Mouse (Mus musculus) brain, adult 2 months (tissue): ENCODE results near the gene Eef2k.
A peak's percentile ranks its signal among the peaks of the same experiment; 100 is the strongest.

Source experiments
- DNase-seq: peaks from one replicate; pipeline ENCODE4 v3.0.0; 2011; ENCODE audit warnings: low read depth, low spot score

The Eef2k gene

DNA sequence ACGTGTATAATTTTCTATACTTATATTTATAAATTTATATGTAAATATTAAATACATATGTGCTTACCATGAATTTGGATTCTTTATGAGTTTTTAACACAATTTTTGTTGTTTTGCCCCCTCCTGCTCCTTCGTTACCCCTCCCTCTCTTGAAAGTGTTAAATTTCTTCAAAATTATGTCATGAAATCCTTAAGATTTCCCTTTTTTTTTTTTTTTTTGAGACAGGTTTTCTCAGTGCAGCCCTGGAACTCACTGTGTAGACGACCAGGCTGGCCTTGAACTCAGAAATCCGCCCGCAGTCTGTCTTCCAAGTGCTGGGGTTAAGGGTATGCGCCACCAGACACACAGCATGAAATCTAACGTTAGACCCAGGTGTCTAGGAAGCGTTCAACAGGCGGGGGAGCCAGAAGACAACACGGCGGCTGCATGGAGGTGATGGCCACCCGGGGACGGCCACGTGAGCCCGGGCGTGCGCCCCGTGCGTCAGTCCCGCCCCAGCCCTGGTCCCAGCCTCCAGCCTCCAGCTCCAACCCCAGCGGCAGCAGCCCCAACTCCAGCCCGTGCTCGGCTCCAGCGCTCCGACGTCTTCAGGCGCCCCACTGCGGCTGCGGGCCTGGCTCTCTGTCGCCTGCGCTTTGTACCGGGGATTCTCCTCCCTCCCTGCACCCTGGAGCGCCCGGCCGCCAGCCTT lies at the start of gene Eef2k:
Gene Eef2k, plus strand, starts transcription at position 487 of the 692 bp plus-strand sequence.
- DNase-seq = peak; percentile 95

DNA sequence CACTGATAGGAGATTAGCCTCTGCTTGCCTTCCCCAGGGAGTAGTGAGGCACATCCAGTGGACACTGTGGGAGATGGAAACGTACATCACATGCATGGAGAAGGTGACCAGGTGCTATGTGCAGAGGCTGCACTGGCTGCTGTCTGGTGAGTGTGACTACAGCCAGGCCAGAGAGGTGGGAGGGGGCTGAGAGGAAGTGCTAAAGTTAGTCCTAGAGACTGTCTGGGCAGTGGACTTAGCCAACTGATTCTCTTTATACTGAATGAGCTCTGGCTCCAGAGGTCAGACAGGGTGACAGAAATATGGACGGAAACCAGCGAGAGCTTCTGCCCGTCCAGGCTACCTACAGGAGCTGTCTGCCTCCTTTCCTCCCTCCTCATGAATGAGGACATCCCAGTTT lies 47.1 kb upstream of the Eef2k start:
- DNase-seq = no peak

DNA sequence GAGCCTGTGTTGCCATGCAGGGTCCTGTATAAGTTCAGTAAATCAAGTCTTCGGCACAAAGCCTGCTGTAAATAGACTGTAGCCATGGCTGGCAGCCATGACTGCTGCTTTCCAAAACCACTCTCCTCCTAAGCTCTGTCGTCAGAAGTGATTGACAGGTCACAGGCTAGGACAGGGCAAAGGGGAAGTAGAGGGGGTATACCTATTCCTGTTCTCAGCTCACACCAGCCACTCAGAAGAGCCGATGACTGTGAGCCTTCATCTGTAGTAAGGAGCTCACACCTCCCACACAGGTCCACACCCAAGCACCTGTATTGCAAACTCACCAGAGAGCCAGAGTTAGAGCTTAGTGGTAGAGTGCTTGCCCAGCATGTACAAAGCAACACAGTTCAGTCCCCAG lies 46.3 kb upstream of the Eef2k start:
- DNase-seq = no peak

DNA sequence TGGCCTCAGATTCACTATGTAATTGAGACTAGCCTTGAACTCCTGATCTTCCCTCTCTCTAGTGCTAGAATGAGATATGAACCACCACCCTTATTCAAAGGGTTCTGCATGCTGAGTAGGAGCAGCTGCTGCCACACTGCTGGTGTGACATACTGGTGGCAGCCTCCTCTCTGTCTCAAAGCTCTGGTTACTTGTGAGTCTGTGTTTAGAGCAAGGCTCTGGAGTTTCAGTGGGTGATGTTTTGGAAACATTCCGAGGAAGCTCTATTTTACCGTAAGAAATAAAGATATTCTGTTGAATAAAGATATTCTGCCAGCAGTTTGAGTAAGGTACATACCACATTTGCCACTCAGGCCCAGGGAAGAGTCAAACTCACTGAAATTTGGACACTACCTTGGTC lies 39.4 kb upstream of the Eef2k start:
- DNase-seq = peak; percentile 70

DNA sequence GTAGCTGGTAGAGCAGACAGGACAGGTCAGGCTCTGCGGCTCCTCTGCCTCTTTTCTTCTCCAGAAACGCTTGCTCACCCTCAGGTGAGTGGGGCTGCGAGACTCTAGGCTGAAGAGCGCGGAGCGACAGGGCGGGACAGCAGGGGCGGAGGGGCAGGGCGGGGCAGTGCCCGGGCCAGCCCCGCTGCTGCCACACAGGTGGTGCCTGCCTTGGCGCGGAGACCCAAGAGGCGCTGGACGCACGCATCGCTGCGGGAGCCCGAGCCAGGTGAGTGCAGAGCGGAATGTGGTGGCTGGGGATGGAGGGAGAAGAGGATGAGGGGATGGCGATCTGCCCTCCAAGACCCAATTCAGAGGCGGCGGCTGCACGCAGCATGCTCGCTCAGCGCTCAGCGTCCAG lies 32.9 kb upstream of the Eef2k start:
- no peak for DNase-seq

DNA sequence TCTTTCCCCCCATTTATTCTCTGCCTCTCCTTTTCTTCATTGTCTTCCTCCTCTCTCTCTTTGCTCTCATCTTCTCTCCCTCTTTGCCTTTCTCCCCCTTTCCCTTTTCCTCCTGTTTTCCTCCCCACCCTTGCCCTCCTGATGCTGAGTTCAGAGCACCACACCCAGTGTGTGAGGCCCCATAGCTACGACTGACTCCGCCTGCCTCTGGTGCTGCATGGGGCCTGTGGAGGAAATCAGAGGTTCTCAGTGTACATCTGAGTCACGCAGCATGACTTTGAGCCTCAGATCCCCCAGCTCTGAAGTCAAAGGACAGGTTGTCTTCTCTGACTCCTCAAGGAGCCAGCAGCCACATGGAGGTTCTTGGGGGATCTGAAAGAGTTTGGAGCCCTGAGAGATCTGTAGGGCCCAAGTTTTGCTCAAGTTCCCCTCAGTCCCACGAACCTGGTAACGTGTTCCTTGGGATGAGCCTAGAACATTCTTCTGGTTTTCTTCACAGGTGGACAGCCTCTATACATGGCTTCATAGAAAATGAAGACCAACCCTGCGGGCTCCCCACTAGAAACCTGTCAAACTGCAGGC lies 30.7 kb upstream of the Eef2k start, which contains the start of gene Gm5737:
Gene Gm5737, plus strand, starts transcription at position 532 of the 582 bp plus-strand sequence.
- no peak for DNase-seq

DNA sequence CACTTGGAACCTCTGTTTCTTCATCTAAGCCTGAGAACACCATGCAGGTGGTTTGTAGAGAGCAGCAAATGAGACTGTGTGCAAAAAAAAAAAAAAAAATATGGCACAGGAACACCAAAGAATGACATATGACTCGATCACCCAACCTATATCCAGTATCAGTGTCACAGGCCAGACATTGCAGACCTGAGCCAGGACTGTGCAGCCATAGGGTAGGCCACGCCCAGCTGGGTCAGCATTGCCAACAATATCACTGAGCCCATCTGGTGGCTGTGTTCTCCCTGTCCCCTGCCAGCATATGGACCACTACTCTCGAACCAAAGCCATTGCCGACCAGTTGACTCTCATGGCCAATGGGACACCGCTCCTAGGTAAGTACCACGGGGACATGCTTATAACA lies 25.1 kb upstream of the Eef2k start:
- DNase-seq = no peak

DNA sequence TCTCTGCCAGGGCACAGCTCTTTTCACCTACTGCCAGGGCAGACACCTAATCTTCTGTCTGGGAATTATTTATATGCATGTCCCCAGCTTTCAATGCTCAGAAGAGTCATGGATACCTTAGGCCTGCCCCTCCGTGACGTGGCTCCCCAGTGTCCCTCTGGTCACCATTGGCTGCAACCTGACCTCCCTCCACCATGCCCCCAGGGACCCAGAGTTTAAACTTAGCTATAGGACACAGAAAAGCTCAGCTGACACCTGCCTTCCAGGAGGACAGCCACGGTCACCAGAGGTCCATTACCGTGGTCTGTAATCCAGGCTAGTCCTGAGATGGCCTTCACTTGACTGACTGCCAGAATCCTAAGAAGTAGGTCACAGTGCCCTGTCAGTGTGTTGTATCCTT lies 23.2 kb upstream of the Eef2k start:
- no peak for DNase-seq

DNA sequence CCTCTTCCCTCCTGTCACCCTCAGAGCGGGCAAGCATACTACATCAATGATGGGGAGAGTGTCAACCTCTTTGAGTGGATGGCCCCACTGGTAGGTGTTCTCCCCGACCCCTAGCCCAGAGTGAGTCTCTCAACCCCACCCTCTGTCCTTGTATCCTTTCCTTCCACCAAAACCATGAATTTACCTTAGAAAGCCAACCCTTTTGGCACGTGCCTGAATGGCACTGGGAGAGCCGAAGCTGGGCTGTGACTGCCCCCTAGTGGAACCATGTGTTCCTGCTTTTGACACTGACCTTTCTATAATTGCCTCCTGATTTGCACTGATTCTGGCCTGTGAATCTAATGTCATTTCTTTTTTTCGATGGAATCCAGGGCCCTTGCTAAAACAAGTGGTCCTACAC lies 19.4 kb upstream of the Eef2k start:
- DNase-seq = peak; percentile 75

DNA sequence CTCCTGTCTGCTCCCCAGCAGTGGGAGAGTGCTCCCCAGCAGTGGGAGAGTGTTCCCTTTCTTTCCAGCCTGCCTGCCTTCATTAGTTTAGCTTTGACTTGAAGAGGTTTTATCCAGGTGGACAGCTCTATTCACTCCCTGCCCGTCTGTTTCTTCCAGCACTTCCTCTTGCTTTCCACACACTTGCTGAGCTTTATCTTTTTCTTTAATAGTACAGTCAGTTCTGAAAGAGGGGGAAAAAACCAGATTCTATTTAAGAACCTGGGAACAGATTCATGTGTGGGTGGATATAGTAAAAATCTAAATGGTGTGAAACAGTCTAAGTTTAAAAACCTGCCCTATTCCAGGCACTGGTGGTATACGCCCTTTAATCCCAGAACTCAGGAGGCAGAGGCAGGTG lies 17.5 kb upstream of the Eef2k start:
- peak; percentile 80 for DNase-seq

DNA sequence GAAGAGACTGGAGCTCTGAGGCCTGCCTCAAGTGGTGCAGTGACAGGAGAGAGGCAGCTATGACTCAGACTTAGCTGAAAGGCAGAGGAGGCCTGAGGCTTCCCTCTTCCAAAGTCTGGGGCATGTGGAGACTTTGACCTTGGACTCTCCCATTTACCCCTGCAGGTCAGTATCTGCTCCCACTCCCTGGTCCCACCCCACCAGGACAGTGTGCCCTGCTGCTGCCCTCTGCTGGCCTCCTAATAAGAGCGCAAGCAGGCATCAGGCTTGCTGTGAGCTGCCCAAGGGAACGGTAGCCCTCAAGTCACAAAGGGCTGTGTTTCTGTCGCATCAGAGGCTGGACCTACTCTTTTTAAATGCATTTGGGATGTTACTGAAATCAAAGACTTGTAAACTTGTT lies 16.2 kb upstream of the Eef2k start:
- peak; percentile 40 for DNase-seq

DNA sequence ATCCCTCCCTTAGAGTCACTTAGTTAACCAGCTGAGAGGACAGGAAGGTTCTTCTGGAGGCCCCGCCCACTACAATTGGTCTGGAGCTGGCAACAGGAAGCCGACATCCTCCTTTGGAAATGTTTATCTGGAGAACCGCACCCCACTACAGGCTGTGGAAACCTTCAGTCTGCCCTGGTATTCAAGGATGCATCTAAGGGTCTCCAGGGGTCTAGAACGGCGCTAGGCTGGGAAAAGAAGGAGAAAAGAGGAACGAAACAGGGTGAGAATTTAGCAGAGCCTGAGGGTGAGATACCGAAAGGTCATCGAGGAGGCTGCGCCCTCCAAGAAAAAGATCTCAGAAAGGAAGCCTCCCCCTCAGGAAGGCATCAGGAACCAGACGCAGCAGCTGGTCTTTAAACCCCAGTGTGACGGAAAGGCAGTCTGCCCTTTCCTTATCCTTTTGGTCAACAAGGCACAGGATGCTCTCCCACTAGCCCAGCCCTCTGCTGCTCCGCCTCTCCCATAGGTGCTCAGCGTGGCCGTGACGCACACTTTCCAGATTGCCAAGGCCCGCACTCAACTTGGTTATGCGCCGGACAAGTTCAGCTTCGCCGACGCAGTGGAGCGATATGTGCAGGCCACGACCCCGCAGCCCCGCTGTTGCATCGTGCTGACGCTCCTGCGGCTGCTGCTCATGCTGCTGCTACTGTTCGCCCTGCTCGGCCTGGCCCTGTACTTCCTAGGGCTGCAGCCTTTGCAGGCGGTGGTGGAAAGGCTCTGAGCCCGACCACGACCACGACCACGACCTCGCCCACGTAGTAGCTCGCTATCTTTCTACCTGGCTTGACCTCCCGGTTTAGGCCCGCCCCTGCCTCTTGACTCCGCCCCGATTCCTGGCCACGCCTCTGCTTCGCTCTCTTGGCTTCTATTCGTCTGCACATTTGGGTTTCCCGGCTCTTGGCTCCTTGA lies 11.9 kb upstream of the Eef2k start:
- peak; percentile 90 for DNase-seq

DNA sequence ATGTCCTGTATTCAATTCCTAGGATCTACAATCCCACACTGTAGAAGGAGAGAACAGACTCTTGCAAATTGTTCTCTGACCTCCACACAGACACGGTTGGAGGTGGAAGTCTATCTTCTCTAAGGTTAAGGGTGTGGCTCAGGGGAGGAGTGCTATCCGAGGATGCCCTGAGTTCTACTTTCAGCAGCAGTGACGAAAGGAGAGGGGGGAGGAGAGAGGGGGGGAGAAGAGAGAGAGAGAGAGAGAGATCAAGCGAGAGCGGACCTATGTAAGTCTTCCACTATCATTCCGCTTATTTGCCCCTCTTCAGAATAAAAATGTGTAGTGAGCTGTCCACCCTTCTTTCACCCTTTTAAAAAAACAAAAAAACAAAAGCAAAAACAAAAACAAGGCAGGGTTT lies 8.2 kb upstream of the Eef2k start:
- peak; percentile 66 for DNase-seq

DNA sequence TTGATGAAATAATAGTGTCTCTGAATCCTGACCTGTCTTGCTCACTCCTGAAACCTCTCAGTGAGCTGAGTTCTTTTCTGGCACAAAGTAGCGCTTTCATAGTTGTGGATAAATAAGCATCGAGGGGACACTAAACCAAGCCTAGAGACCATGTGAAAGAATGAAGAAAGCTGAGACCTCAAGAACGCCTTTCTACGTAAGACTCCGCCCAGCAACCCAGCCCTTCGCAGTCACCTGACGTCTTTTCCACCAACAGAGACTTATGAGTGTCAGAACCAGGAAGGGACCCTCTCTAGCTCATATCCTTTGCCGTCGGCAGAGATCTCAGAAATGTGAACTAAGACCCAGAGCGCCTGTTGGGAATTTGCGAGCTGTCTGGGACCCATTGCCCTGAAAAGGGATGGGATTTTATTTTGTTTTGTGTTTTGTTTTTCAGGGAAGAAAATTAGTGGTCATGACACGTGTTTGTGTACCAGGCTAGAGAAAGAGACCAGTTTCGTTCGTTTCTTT lies 7.7 kb upstream of the Eef2k start:
- DNase-seq = peak; percentile 96

DNA sequence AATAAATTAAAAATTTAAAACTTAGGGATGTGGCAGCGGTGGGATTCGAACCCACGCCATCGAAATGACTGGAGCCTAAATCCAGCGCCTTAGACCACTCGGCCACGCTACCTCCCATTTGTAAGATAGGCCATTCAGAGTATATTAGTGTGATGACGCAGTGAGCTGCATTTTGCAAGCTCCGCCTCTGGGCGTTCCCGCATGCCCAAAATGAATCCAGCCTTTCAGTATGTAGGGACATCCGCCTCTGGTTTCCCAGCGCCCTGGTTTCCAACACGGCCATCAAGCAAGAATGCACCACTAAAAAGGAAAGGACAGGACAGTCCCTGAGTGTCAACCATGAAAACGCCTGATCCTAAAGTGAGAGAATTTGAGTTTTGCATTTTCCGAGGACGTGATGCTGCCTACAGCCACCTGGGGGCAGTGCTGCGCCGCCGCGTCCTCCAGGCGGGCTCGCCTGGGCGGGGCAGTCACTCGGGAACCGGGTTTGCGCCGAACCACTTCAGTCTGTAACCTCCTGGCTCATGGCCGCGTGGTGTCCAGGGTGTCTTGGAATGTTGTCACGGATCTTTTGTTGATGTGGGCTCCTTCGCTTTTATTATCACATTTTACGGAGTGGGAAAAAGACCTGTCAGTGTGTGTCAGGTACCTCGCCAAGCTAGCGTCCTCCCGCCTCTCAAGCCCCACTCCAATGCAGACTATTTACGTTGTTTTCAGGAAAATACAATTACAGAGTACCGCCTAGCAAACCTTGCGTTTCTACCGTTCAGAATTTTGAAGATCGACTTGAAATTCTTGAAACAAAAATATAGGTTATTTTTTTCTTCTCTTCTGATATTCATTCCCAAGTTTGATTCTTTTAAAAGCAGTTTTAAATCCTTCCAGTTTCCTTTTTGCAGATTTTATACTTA lies 6.9 kb upstream of the Eef2k start:
- peak; percentile 99 for DNase-seq

DNA sequence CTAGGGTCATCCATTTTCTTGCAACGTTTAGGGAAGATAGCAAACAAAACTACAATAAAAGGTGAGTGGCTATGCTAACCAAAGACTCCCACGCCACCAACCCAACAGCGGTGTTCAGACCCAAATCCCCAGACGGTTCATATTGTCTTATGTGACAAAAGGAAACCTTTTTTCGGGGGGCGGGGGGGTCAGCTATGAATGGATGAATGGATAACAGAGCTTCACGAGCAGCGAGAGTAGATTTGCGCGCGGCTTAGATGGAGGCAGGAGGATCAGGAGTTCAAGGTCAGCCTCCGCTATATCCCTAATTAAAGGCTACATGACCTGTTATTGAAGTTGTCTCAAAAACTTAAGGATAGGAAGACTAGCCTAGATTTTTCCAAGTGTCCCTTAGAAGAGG lies 6.3 kb upstream of the Eef2k start:
- peak; percentile 69 for DNase-seq

DNA sequence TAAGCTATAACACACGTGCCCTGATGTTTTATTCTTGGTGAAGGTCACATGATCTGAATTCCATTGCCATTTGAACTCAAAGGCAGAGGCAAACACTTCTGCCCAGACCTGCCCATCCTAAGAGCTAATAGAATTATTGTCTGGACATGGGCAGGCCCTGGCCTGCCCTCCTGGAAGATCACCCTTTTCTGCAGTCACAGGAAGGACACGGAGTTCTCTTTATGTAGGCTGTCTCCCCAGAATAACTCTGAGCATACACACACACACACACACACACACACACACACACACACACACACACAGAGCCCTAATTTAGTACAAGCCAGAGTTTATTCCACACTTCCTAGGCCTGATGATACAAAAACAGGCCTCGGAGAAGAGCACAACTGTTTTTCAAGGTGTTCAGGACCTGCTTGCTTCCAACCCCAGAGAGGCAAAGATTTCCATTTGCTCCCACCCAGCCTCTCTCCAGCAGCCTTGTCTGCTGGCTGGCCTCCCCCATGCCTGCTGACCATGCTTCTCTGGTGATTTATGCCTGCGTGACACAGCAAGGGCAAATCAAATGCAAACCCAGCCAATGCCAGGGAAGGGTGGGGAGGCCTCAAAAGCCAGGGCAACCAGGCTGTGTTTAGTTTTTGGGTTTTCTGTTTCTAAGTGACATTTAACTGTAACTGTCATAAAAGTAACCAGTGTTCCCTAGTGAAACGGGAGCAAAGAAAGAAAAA lies 4.0 kb upstream of the Eef2k start:
- no peak for DNase-seq

DNA sequence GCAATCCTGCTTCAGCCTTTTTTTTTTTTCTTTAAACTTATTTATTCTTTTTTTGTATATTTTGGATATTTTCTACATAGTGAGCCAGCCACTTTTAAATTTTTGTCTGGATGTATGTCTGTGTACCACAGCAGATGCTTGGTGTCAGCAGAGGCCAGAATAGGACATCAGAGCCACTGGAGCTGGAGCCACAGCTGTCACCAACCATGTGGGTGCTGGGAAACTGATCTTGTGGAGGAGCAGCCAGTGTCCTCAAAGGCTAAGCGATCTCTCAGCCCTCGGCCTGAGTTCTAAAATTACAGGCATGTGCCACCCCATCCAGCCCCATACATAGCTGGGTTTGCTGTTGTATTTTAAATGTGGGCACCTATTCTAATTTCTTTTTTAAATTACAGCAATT lies 2.8 kb upstream of the Eef2k start:
- DNase-seq = no peak

DNA sequence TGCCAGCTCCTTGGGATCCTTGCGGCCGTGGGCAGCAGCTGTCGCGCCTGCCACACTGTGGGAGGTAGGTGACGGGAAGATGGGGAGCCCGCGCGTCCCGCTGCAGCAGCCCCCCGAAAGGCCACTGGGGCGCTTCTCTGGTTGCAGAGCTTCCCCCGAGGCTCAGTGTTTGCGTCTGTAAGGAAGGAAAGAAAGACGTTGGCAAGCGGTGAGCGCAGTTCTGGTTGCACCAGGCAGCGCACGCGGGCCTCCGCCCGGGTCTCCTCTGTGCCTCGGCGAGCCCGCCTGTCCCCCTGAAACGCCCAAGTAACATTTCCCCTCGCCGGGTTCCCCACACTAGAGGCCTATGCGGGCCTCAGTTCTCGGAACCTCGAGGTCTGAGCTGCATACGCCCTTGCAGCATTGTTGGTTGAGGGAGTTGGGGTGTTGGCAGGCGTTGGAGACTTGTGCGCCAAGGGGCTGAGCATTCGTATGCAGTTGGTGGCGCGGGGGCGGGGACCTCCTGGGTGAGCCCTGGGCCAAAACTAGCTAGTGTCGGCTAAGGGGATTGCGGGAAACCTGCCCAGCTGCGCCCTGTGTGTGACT lies 498 bp downstream of the Eef2k start:
- peak; percentile 93 for DNase-seq

DNA sequence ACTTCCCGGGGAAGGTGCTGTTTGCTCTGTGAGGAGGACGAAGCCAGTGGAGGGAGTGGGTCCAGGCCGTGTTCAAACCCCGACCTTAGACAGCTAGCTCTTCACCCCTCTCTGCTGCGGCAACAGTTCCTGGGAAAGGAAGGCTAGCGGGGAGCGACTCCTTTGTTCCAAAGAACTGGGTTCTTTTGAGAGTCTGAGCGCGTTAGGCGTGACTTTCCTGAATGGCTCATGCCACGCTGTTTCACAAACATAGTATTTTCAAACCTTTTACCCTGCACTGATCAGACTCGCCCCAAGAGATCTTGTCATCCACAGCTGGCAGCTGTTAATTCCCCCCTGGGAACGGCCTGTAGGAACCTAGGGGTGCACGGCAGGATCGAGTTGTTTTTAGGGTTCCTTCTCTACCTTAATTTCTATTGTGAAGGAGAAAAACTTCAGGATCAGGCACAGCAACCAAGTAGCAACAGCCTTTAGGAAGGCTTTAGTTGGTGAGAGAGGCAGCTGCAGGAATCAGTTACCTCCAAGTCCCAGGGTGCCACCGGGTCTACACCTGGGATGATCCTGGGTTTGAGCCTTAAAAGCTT lies 1.3 kb downstream of the Eef2k start:
- peak; percentile 41 for DNase-seq
